Mouse (Mus musculus) forebrain, embryonic 15.5 days (tissue): ENCODE measurements around the gene Kdm4d. TPM values are rescaled to one million over a fixed set of nuclear protein-coding genes. Genes with fewer than 3 reads are reported as not detected.

ENCODE experiments used
- ATAC-seq: fragments of 200-750 bp; cut with Nextera tagmentation; replicated peaks from 2 replicates; pipeline ENCODE4 v1.8.0; 2017; ENCODE audit warnings: mild to moderate bottlenecking, moderate TSS enrichment, moderate library complexity
- H3K27ac ChIP-seq: fragments of 300-500 bp; sonication (generic); replicated peaks from 2 replicates; pipeline ENCODE4 v1.5.1; 2015; ENCODE audit warnings: mild to moderate bottlenecking, inconsistent platforms
- H3K27me3 ChIP-seq: fragments of 300-500 bp; sonication (generic); 2 replicates; pipeline ENCODE4 v1.6.1; 2015; ENCODE audit warnings: inconsistent platforms
- H3K36me3 ChIP-seq: fragments of 300-500 bp; sonication (generic); 2 replicates; pipeline ENCODE4 v1.6.1; 2015; ENCODE audit warnings: mild to moderate bottlenecking, inconsistent platforms
- H3K4me1 ChIP-seq: fragments of 300-500 bp; sonication (generic); 2 replicates; pipeline ENCODE4 v1.6.1; 2015; ENCODE audit warnings: inconsistent platforms
- H3K4me2 ChIP-seq: fragments of 300-500 bp; sonication (generic); replicated peaks from 2 replicates; pipeline ENCODE4 v1.6.1; 2015; ENCODE audit warnings: mild to moderate bottlenecking, inconsistent platforms
- H3K4me3 ChIP-seq: fragments of 300-500 bp; sonication (generic); 2 replicates; pipeline ENCODE4 v1.5.1; 2015; ENCODE audit warnings: mild to moderate bottlenecking, inconsistent platforms
- H3K9ac ChIP-seq: fragments of 300-500 bp; sonication (generic); replicated peaks from 2 replicates; pipeline ENCODE4 v1.6.1; 2015; ENCODE audit warnings: mild to moderate bottlenecking, inconsistent platforms
- H3K9me3 ChIP-seq: fragments of 300-500 bp; sonication (generic); 2 replicates; pipeline ENCODE4 v1.6.1; 2016; ENCODE audit warnings: inconsistent platforms
- WGBS: fragments of 180-500 bp; shearing (Covaris S2); methylation state at CpG from one replicate; pipeline ENCODE4 v1.1.7; 2015; ENCODE audit warnings: mixed read lengths; 5-methylcytosine and 5-hydroxymethylcytosine counted together
- polyA plus RNA-seq: library from polyadenylated mRNA; unstranded; fragments of >200 nt; fragmentation: Nextera tagmentation; extraction: Ambion mirVana; gene quantifications from 2 replicates; pipeline ENCODE4 v1.2.1, GENCODE M21; 2015

The Kdm4d gene
- 0.45 and 0.52 TPM in 2 replicates for polyA plus RNA-seq

DNA sequence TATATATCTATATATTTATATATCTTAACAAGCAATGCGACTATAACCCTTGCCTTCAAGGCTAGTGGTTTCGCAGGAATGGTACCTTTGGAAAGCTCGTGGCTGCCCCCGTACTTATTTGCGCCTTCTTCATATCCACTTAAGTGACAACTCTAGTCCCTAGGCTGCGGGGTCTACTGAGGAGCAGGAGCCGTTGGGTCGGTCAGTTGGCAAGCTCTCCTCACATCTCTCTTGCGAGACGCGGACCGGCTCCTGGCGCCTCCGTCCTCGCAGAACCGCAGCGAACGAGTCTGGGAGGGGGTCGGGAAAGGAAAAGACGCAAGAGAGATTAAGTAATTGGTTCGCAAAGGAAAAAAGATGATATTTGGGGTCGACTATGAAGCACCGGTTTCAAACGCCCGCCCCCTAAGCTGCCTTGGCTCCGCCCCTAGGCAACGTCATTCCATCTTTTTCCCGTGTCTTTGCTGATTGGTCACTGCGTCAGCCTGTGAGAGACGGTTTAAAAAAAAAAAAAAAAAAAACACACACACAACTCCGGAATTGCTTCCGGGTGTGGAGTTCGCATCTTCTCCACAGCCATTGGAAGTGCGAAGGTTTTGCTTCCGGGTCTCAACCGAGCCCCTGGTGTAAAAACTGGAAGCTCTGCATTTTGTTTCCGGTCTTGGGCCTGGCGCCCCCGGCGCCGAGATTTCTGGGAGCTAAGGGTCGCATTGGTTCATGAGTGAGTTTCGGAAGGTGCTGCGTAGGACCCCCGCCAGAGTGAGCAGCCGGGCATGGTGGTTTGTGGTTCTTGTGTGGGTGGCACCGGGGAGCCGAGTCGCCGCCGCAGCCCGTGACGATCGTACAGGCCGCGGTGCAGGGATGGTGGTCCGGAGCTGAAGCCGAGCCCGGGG, at the start of gene Kdm4d, which contains the start of gene Cwc15:
Gene Kdm4d (minus strand): TSS at position 460 of the 893 bp plus-strand sequence.
Gene Cwc15 (plus strand): TSS at position 595 of the 893 bp plus-strand sequence.
- peak within 1 kb of the TSS; percentile 73 for H3K4me2 ChIP-seq
- peaks cover 26% of the 10 kb centered on the region for H3K36me3 ChIP-seq
- H3K4me3 ChIP-seq: peak within 1 kb of the TSS; percentile 89
- peak within 1 kb of the TSS; percentile 83 for H3K27ac ChIP-seq
- peak; percentile 99 for ATAC-seq
- no peaks in the 10 kb centered on the region for H3K27me3 ChIP-seq
- H3K9ac ChIP-seq: peak within 1 kb of the TSS; percentile 82
- WGBS: under 1% methylated on average over 59 of the region's 59 CpGs
- no peaks in the 10 kb centered on the region for H3K9me3 ChIP-seq
- peaks cover 20% of the 10 kb centered on the region for H3K4me1 ChIP-seq

GRCm38 (mm10) chr9:14548366-14548761, 48.1 kb upstream of the Kdm4d start:
- Histone ChIP-seq H3K27ac (no peak overlapping the region), H3K36me3 (peaks cover 68% of the 10 kb centered on the region), H3K9ac (no peak overlapping the region), H3K4me3 (no peak overlapping the region), H3K4me1 (no peaks in the 10 kb centered on the region), H3K9me3 (no peaks in the 10 kb centered on the region), H3K4me2 (no peak overlapping the region), H3K27me3 (no peaks in the 10 kb centered on the region)
- ATAC-seq: no peak
- 93% methylated on average over 11 of the region's 11 CpGs for WGBS

GRCm38 (mm10) chr9:14547584-14548365, 47.5 kb upstream of the Kdm4d start:
- Histone ChIP-seq H3K4me2 (no peak overlapping the region), H3K27ac (no peak overlapping the region), H3K4me3 (no peak overlapping the region), H3K4me1 (no peaks in the 10 kb centered on the region), H3K9ac (no peak overlapping the region), H3K36me3 (peaks cover 68% of the 10 kb centered on the region), H3K9me3 (no peaks in the 10 kb centered on the region), H3K27me3 (no peaks in the 10 kb centered on the region)
- ATAC-seq: 0 out of 2 replicates have a peak, but pooled peaks have one; percentile 26
- 84% methylated on average over 12 of the region's 12 CpGs for WGBS

DNA sequence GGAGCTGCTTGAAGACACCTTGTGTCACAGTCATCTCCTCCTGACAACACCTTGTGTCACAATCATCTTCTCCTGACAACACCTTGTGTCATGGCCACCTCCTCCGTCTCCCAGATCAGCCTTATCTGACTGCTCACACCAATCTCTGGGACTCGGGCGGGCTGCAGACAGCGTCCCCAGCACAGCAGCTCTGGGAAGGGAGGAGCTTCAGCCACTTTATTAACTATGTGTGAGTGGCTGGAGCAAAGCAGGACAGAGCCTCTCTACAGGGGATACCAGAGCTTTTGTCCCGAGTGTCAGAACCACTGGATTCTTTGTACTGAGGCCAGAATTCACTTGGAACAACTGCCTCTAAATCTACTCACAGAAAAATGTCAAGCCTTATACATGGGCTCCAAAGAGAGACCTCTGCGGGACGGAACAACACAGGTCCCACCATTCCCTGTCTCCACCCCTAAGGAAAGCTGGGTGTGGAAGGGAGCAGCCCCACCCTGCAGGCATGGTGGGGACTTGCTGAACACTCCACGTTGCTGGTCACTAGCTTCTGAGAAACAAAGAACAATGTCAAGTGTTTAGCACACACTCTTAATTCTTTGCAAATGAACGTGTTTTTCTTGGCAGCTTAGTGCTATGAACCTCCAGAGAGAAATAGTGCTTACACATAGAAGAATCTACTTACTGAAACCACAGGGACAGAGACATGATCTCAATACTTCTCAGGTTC, 43.9 kb upstream of the Kdm4d start:
- H3K4me1 ChIP-seq: no peaks in the 10 kb centered on the region
- H3K27me3 ChIP-seq: no peaks in the 10 kb centered on the region
- no peak overlapping the region for H3K9ac ChIP-seq
- no peak for ATAC-seq
- no peak overlapping the region for H3K4me3 ChIP-seq
- WGBS: 69% methylated on average over 9 of the region's 9 CpGs
- no peak overlapping the region for H3K27ac ChIP-seq
- H3K9me3 ChIP-seq: no peaks in the 10 kb centered on the region
- no peak overlapping the region for H3K4me2 ChIP-seq
- H3K36me3 ChIP-seq: peaks cover 55% of the 10 kb centered on the region

- Histone ChIP-seq H3K4me3 (no peak overlapping the region), H3K27ac (no peak overlapping the region), H3K4me2 (no peak overlapping the region), H3K27me3 (no peaks in the 10 kb centered on the region), H3K4me1 (no peaks in the 10 kb centered on the region), H3K36me3 (0 out of 2 replicates have a peak, but pooled peaks cover 4% of the 10 kb centered on the region), H3K9me3 (no peaks in the 10 kb centered on the region), H3K9ac (no peak overlapping the region)
- 82% methylated on average over 9 of the region's 9 CpGs for WGBS
- no peak for ATAC-seq
These were observed 34.7 kb upstream of the Kdm4d start for GRCm38 (mm10) chr9:14534833-14535456.

DNA sequence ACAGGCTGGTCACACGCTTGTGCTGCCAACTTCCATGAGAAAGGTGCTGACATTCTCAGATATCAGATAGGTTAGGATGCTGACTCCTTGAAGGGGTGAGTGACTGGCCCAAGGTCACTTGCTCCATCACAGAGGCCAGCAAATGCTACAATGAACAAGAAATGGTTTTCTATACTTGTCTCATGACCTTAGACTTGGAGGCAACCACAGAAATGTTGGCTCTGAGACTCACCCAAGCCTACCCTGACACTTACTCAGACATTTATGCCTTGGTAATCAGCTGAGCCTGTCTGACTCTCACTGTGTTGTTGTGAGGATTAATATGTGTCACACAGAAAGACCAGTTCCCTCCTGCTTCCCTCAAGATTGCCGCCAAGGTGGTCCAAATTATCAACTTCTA, 33.4 kb upstream of the Kdm4d start:
- no peak overlapping the region for H3K4me2 ChIP-seq
- H3K27ac ChIP-seq: no peak overlapping the region
- no peak overlapping the region for H3K4me3 ChIP-seq
- no peak overlapping the region for H3K9ac ChIP-seq
- ATAC-seq: no peak
- H3K36me3 ChIP-seq: no peaks in the 10 kb centered on the region
- no peaks in the 10 kb centered on the region for H3K9me3 ChIP-seq
- WGBS: 92% methylated on average over 2 of the region's 2 CpGs
- no peaks in the 10 kb centered on the region for H3K27me3 ChIP-seq
- H3K4me1 ChIP-seq: no peaks in the 10 kb centered on the region

DNA sequence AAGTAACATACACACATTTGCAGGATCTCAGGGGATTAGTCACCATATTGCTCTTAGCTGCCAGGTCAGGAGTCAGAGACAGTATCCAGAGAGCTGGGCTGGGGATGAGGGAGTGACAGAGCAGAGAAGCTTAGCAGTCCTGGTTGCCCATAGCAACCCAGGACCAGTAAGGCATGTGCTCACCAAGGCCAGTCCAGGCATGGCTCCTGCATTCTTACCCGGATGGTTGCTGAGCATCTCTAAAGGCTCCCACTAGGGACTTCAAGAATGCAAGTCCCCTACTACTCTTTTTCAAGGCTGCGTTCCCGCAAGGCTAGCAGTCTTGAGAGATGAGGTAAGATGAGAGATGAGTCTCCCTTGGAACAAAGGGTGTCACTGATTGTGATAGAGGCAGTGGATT, 32.0 kb upstream of the Kdm4d start:
- no peak overlapping the region for H3K27ac ChIP-seq
- H3K4me2 ChIP-seq: no peak overlapping the region
- no peaks in the 10 kb centered on the region for H3K27me3 ChIP-seq
- no peaks in the 10 kb centered on the region for H3K36me3 ChIP-seq
- H3K9me3 ChIP-seq: no peaks in the 10 kb centered on the region
- H3K9ac ChIP-seq: no peak overlapping the region
- ATAC-seq: peak; percentile 61; the same call in 1 of the 2 replicates
- no peak overlapping the region for H3K4me3 ChIP-seq
- 27% methylated on average over 3 of the region's 3 CpGs for WGBS
- H3K4me1 ChIP-seq: no peaks in the 10 kb centered on the region

GRCm38 (mm10) chr9:14530004-14530403, 29.7 kb upstream of the Kdm4d start:
- no peak overlapping the region for H3K27ac ChIP-seq
- no peaks in the 10 kb centered on the region for H3K4me1 ChIP-seq
- no peak overlapping the region for H3K9ac ChIP-seq
- no peaks in the 10 kb centered on the region for H3K9me3 ChIP-seq
- no peak for ATAC-seq
- no peak overlapping the region for H3K4me2 ChIP-seq
- H3K4me3 ChIP-seq: no peak overlapping the region
- no peaks in the 10 kb centered on the region for H3K27me3 ChIP-seq
- 78% methylated on average over 5 of the region's 5 CpGs for WGBS
- no peaks in the 10 kb centered on the region for H3K36me3 ChIP-seq

DNA sequence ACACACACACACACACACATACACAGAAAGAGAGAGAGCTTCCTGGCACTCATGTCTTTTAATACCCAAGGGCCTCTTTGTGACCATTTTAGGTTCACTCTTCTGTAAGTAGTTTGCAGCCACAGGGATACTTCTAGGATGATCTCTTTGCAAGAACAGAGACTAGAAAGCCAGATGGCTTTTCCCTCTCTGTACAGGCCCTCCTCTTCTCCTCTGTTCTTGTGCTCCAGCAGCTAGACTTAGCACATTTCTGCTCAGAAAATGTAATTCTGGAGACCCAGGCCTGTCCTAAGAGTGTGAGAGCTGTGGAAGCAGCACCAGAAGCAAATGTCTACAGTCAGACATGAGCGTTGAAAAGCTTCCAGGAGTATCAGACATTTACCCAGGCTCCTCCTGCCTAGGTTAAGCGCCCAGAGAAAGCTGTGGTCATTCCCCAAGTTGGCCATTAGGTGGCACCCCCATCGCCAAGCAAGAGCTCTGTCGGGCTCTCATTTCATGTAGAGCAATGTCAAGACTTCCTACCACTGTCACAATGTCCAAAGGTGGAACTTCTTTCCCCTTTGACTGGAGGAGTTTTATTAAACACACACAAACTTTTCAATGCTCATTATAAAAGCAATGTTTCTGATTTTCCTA, 23.2 kb upstream of the Kdm4d start:
- Histone ChIP-seq H3K4me2 (no peak overlapping the region), H3K27ac (no peak overlapping the region), H3K9ac (no peak overlapping the region), H3K4me3 (no peak overlapping the region), H3K9me3 (no peaks in the 10 kb centered on the region), H3K4me1 (no peaks in the 10 kb centered on the region), H3K27me3 (no peaks in the 10 kb centered on the region), H3K36me3 (no peaks in the 10 kb centered on the region)
- peak; percentile 87 for ATAC-seq
- 5% methylated on average over 4 of the region's 4 CpGs for WGBS

DNA sequence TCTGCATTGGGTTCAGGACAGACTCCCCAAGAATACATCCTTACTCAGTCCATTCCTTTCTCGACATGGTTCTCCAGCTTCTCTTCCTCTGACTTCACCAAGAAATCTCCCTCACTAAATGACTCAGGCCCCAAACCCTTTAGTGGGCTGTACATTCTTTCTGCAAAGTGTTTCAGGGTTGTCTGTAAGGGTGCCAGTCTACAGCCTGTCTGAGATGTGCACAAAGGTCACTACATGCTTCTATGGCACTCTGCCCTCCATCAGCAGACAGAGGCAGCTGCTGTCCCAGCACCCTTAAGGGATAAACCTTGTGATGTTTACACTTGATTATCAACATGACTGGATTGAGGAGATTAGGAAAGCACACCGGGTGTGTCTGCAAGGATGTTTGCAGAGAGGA, 21.4 kb upstream of the Kdm4d start:
- Histone ChIP-seq H3K4me1 (no peaks in the 10 kb centered on the region), H3K9me3 (no peaks in the 10 kb centered on the region), H3K27me3 (no peaks in the 10 kb centered on the region), H3K4me3 (no peak overlapping the region), H3K27ac (no peak overlapping the region), H3K36me3 (no peaks in the 10 kb centered on the region), H3K9ac (no peak overlapping the region), H3K4me2 (no peak overlapping the region)
- WGBS: 65% methylated on average over 2 of the region's 2 CpGs
- no peak for ATAC-seq

GRCm38 (mm10) chr9:14520971-14521670, 20.8 kb upstream of the Kdm4d start:
- Histone ChIP-seq H3K36me3 (no peaks in the 10 kb centered on the region), H3K4me1 (no peaks in the 10 kb centered on the region), H3K9ac (no peak overlapping the region), H3K4me3 (no peak overlapping the region), H3K4me2 (no peak overlapping the region), H3K27me3 (no peaks in the 10 kb centered on the region), H3K9me3 (no peaks in the 10 kb centered on the region), H3K27ac (no peak overlapping the region)
- WGBS: 85% methylated on average over 3 of the region's 3 CpGs
- ATAC-seq: no peak
